Mouse (Mus musculus): ENCODE data around the gene Per1. TPM values are rescaled to one million over a fixed set of nuclear protein-coding genes. Genes with fewer than 3 reads are reported as not detected.
A peak's percentile ranks its signal among the peaks of the same experiment; 100 is the strongest.

Gene Per1
- polyA plus RNA-seq, 1 experiment from 2014 or later = 6.1 TPM

- no peaks in the 10 kb centered on the region for H3K36me3 ChIP-seq (replicated peaks)
- no peaks in the 10 kb centered on the region for H3K9me3 ChIP-seq
- H3K27ac ChIP-seq (replicated peaks) = no peak overlapping the region
- no peaks in the 10 kb centered on the region for H3K27me3 ChIP-seq (replicated peaks; ENCODE audit: low read depth, poor library complexity, severe bottlenecking)
- no peak for DNase-seq (ENCODE audit: low spot score)
- no peak overlapping the region for H3K4me3 ChIP-seq
- 88% methylated on average over 9 of the region's 9 CpGs for WGBS
- peaks cover 25% of the 10 kb centered on the region for H3K4me1 ChIP-seq
Observed at GRCm38 (mm10) chr11:69077316-69077715, 17.7 kb upstream of the Per1 start.

- no peak for DNase-seq (ENCODE audit: low spot score)
- H3K4me3 ChIP-seq = no peak overlapping the region
- WGBS = 74% methylated on average over 6 of the region's 6 CpGs
- H3K4me1 ChIP-seq = peaks cover 20% of the 10 kb centered on the region
- no peak overlapping the region for H3K27ac ChIP-seq (replicated peaks)
- no peaks in the 10 kb centered on the region for H3K27me3 ChIP-seq (replicated peaks; ENCODE audit: low read depth, poor library complexity, severe bottlenecking)
- no peaks in the 10 kb centered on the region for H3K9me3 ChIP-seq
- no peaks in the 10 kb centered on the region for H3K36me3 ChIP-seq (replicated peaks)
Observed at GRCm38 (mm10) chr11:69078041-69078440, 17.0 kb upstream of the Per1 start.

GRCm38 (mm10) chr11:69078805-69079438 is 16.1 kb upstream of the Per1 start:
- no peaks in the 10 kb centered on the region for H3K36me3 ChIP-seq (replicated peaks)
- WGBS = 75% methylated on average over 5 of the region's 5 CpGs
- no peak for DNase-seq (ENCODE audit: low spot score)
- 0 out of 2 replicates have a peak overlapping the region, but pooled peaks have one; percentile 0 for H3K4me3 ChIP-seq
- no peaks in the 10 kb centered on the region for H3K9me3 ChIP-seq
- H3K4me1 ChIP-seq = peaks cover 19% of the 10 kb centered on the region
- no peak overlapping the region for H3K27ac ChIP-seq (replicated peaks)
- no peaks in the 10 kb centered on the region for H3K27me3 ChIP-seq (replicated peaks; ENCODE audit: low read depth, poor library complexity, severe bottlenecking)

- peaks cover 10% of the 10 kb centered on the region; the same call in 1 of the 2 replicates for H3K4me1 ChIP-seq
- no peaks in the 10 kb centered on the region for H3K36me3 ChIP-seq (replicated peaks)
- WGBS = 84% methylated on average over 15 of the region's 15 CpGs
- H3K9me3 ChIP-seq = no peaks in the 10 kb centered on the region
- H3K4me3 ChIP-seq = no peak overlapping the region
- no peaks in the 10 kb centered on the region for H3K27me3 ChIP-seq (replicated peaks; ENCODE audit: low read depth, poor library complexity, severe bottlenecking)
- H3K27ac ChIP-seq (replicated peaks) = no peak overlapping the region
- no peak for DNase-seq (ENCODE audit: low spot score)
Observed at GRCm38 (mm10) chr11:69080102-69080854, 14.7 kb upstream of the Per1 start.

GRCm38 (mm10) chr11:69080855-69081222 is 14.2 kb upstream of the Per1 start:
- WGBS = 90% methylated on average over 8 of the region's 8 CpGs
- no peaks in the 10 kb centered on the region for H3K36me3 ChIP-seq (replicated peaks)
- H3K27ac ChIP-seq (replicated peaks) = no peak overlapping the region
- no peaks in the 10 kb centered on the region for H3K9me3 ChIP-seq
- no peak overlapping the region for H3K4me3 ChIP-seq
- H3K27me3 ChIP-seq (replicated peaks; ENCODE audit: low read depth, poor library complexity, severe bottlenecking) = no peaks in the 10 kb centered on the region
- peaks cover 13% of the 10 kb centered on the region for H3K4me1 ChIP-seq
- no peak for DNase-seq (ENCODE audit: low spot score)

GRCm38 (mm10) chr11:69081613-69082012 is 13.4 kb upstream of the Per1 start:
- Histone ChIP-seq H3K27ac (replicated peaks) (no peak overlapping the region), H3K27me3 (replicated peaks; ENCODE audit: low read depth, poor library complexity, severe bottlenecking) (no peaks in the 10 kb centered on the region), H3K4me1 (peaks cover 14% of the 10 kb centered on the region), H3K36me3 (replicated peaks) (no peaks in the 10 kb centered on the region), H3K9me3 (no peaks in the 10 kb centered on the region), H3K4me3 (0 out of 2 replicates have a peak overlapping the region, but pooled peaks have one; percentile 25)
- DNase-seq (ENCODE audit: low spot score) = no peak
- 86% methylated on average over 7 of the region's 7 CpGs for WGBS

GRCm38 (mm10) chr11:69085608-69086007 is 9.4 kb upstream of the Per1 start:
- no peaks in the 10 kb centered on the region for H3K9me3 ChIP-seq
- H3K27me3 ChIP-seq (replicated peaks; ENCODE audit: low read depth, poor library complexity, severe bottlenecking) = no peaks in the 10 kb centered on the region
- no peak overlapping the region for H3K27ac ChIP-seq (replicated peaks)
- peaks cover 13% of the 10 kb centered on the region for H3K36me3 ChIP-seq (replicated peaks)
- no peak for DNase-seq (ENCODE audit: low spot score)
- peaks cover 42% of the 10 kb centered on the region for H3K4me1 ChIP-seq
- 63% methylated on average over 6 of the region's 6 CpGs for WGBS
- H3K4me3 ChIP-seq = no peak overlapping the region

GRCm38 (mm10) chr11:69086390-69086789 is 8.6 kb upstream of the Per1 start:
- Histone ChIP-seq H3K9me3 (no peaks in the 10 kb centered on the region), H3K4me3 (no peak overlapping the region), H3K36me3 (replicated peaks) (peaks cover 20% of the 10 kb centered on the region), H3K4me1 (peaks cover 42% of the 10 kb centered on the region), H3K27ac (replicated peaks) (peak overlapping the region; percentile 71; the same call in 1 of the 2 replicates), H3K27me3 (replicated peaks; ENCODE audit: low read depth, poor library complexity, severe bottlenecking) (no peaks in the 10 kb centered on the region)
- DNase-seq (ENCODE audit: low spot score) = no peak
- WGBS = 76% methylated on average over 6 of the region's 6 CpGs

- peak overlapping the region; percentile 71 for H3K27ac ChIP-seq (replicated peaks)
- WGBS = 31% methylated on average over 4 of the region's 4 CpGs
- no peaks in the 10 kb centered on the region for H3K27me3 ChIP-seq (replicated peaks; ENCODE audit: low read depth, poor library complexity, severe bottlenecking)
- no peaks in the 10 kb centered on the region for H3K9me3 ChIP-seq
- peak overlapping the region; percentile 87; the same call in 1 of the 2 replicates for H3K4me3 ChIP-seq
- DNase-seq (ENCODE audit: low spot score) = peak; percentile 44
- H3K4me1 ChIP-seq = peaks cover 42% of the 10 kb centered on the region
- peaks cover 27% of the 10 kb centered on the region for H3K36me3 ChIP-seq (replicated peaks)
Observed at GRCm38 (mm10) chr11:69087082-69087481, 7.9 kb upstream of the Per1 start.

GRCm38 (mm10) chr11:69087597-69087996 is 7.4 kb upstream of the Per1 start:
- Histone ChIP-seq H3K4me3 (peak overlapping the region; percentile 87), H3K36me3 (replicated peaks) (peaks cover 31% of the 10 kb centered on the region), H3K4me1 (peaks cover 42% of the 10 kb centered on the region), H3K9me3 (no peaks in the 10 kb centered on the region), H3K27ac (replicated peaks) (peak overlapping the region; percentile 99), H3K27me3 (replicated peaks; ENCODE audit: low read depth, poor library complexity, severe bottlenecking) (no peaks in the 10 kb centered on the region)
- no peak for DNase-seq (ENCODE audit: low spot score)
- 75% methylated on average over 2 of the region's 2 CpGs for WGBS

- H3K27ac ChIP-seq (replicated peaks) = peak within 1 kb of the TSS; percentile 99
- peak within 1 kb of the TSS; percentile 87 for H3K4me3 ChIP-seq
- peak; percentile 96 for DNase-seq (ENCODE audit: low spot score)
- H3K9me3 ChIP-seq = no peaks in the 10 kb centered on the region
- under 1% methylated on average over 67 of the region's 67 CpGs for WGBS
- H3K4me1 ChIP-seq = peaks cover 42% of the 10 kb centered on the region
- H3K36me3 ChIP-seq (replicated peaks) = peaks cover 34% of the 10 kb centered on the region
- no peaks in the 10 kb centered on the region for H3K27me3 ChIP-seq (replicated peaks; ENCODE audit: low read depth, poor library complexity, severe bottlenecking)
Observed at GRCm38 (mm10) chr11:69088103-69088855, 6.7 kb upstream of the Per1 start, which contains the start of gene Vamp2. Gene Vamp2 (plus strand): TSS chr11:69088490.

- Histone ChIP-seq H3K27ac (replicated peaks) (peak overlapping the region; percentile 99), H3K4me3 (peak overlapping the region; percentile 87), H3K9me3 (no peaks in the 10 kb centered on the region), H3K27me3 (replicated peaks; ENCODE audit: low read depth, poor library complexity, severe bottlenecking) (no peaks in the 10 kb centered on the region), H3K4me1 (peaks cover 45% of the 10 kb centered on the region), H3K36me3 (replicated peaks) (peaks cover 34% of the 10 kb centered on the region)
- WGBS = 11% methylated on average over 25 of the region's 25 CpGs
- DNase-seq (ENCODE audit: low spot score) = no peak
Observed at GRCm38 (mm10) chr11:69088856-69089615, 6.0 kb upstream of the Per1 start.

Data from embryonic facial prominence, embryonic 10.5 days (tissue).